Mouse (Mus musculus) intestine, embryonic 16.5 days (tissue): ENCODE measurements around the gene Itgb3bp. TPM values are rescaled to one million over a fixed set of nuclear protein-coding genes. Genes with fewer than 3 reads are reported as not detected.

Experiments used
- ATAC-seq: fragments of 200-750 bp; cut with Nextera tagmentation; 2 replicates; pipeline ENCODE4 v1.8.0; 2017; ENCODE audit warnings: moderate TSS enrichment, moderate library complexity
- H3K27ac ChIP-seq: fragments of 300-500 bp; sonication (generic); 2 replicates; pipeline ENCODE4 v1.5.1; 2014; ENCODE audit warnings: mild to moderate bottlenecking, low read length
- H3K27me3 ChIP-seq: fragments of 300-500 bp; sonication (generic); replicated peaks from 2 replicates; pipeline ENCODE4 v1.6.1; 2014; ENCODE audit warnings: low read length, control low read depth, mixed read lengths; ENCODE audit not compliant: control insufficient read depth, insufficient read depth
- H3K36me3 ChIP-seq: fragments of 300-500 bp; sonication (generic); 2 replicates; pipeline ENCODE4 v1.6.1; 2014; ENCODE audit warnings: low read length, control low read depth; ENCODE audit not compliant: control insufficient read depth, insufficient read depth
- H3K4me1 ChIP-seq: fragments of 300-500 bp; sonication (generic); 2 replicates; pipeline ENCODE4 v1.6.1; 2014; ENCODE audit warnings: low read length, control low read depth, mixed read lengths; ENCODE audit not compliant: control insufficient read depth, insufficient read depth
- H3K4me2 ChIP-seq: fragments of 300-500 bp; sonication (generic); 2 replicates; pipeline ENCODE4 v1.6.1; 2014; ENCODE audit warnings: low read depth, low read length, control low read depth
- H3K4me3 ChIP-seq: fragments of 300-500 bp; sonication (generic); 2 replicates; pipeline ENCODE4 v1.5.1; 2014; ENCODE audit warnings: mild to moderate bottlenecking, low read length
- H3K9ac ChIP-seq: fragments of 300-500 bp; sonication (generic); 2 replicates; pipeline ENCODE4 v1.6.1; 2014; ENCODE audit warnings: low read depth, low read length
- H3K9me3 ChIP-seq: fragments of 300-500 bp; sonication (generic); 2 replicates; pipeline ENCODE4 v1.6.1; 2016; ENCODE audit warnings: low read length, control low read depth; ENCODE audit not compliant: control insufficient read depth
- WGBS: fragments of 180-500 bp; shearing (Covaris S2); extraction: QIAGEN DNeasy Blood & Tissue Kit; methylation state at CpG from one replicate; pipeline ENCODE4 v1.1.7; 2014; 5-methylcytosine and 5-hydroxymethylcytosine counted together
- polyA plus RNA-seq: library from polyadenylated mRNA; unstranded; fragments of >200 nt; fragmentation: Nextera tagmentation; extraction: Ambion mirVana; gene quantifications from 2 replicates; pipeline ENCODE4 v1.2.1, GENCODE M21; 2015

Itgb3bp gene
- polyA plus RNA-seq, 1 experiment from 2014 or later: 30.5 TPM

DNA sequence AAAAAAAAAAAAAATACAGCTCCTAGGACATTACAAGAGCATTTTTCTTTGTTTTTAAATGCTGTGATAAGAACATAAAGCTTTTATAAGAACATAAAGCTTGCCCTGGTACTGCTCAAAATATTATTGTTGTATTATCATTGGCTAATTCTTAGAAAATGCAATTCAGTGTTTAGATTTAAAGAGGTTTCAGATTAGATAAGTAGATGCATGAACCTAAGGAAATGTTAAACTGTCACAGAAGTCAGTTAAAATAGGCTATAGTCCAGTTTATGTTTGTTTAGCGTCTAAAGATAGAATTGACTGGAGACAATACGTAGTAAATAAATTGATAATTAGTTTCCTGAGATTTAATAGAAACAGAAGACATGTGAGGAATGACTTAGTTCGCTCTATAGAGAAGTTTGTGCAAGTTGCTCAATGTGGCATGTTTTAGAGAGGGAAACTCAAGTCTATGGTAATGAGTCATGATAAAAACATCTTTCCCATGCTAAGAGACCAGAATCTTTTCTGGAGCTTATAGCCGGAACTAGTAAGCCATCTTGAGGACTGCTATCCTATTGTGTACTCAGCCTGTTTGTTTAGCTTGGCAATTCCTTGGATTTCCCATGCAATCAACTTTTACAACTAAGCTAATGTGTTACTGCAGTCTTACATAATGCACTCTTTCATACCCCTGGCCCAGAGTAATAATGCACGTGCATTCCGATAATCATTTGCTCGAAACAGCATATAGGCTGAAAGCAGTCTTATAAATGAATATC, 112.7 kb downstream of the Itgb3bp start:
- H3K4me2 ChIP-seq: no peak overlapping the region
- H3K9ac ChIP-seq: no peak overlapping the region
- H3K27ac ChIP-seq: no peak overlapping the region
- peak; percentile 98 for ATAC-seq
- 61% methylated on average over 7 of the region's 7 CpGs for WGBS
- no peaks in the 10 kb centered on the region for H3K4me1 ChIP-seq
- H3K4me3 ChIP-seq: no peak overlapping the region
- no peaks in the 10 kb centered on the region for H3K27me3 ChIP-seq
- H3K9me3 ChIP-seq: no peaks in the 10 kb centered on the region
- no peaks in the 10 kb centered on the region for H3K36me3 ChIP-seq

GRCm38 (mm10) chr4:99792365-99792764, 137.2 kb downstream of the Itgb3bp start:
- ATAC-seq: no peak
- WGBS: 86% methylated on average over 6 of the region's 6 CpGs
- no peak overlapping the region for H3K9ac ChIP-seq
- H3K27me3 ChIP-seq: no peaks in the 10 kb centered on the region
- H3K4me1 ChIP-seq: no peaks in the 10 kb centered on the region
- H3K36me3 ChIP-seq: no peaks in the 10 kb centered on the region
- no peaks in the 10 kb centered on the region for H3K9me3 ChIP-seq
- H3K27ac ChIP-seq: no peak overlapping the region
- H3K4me2 ChIP-seq: no peak overlapping the region
- H3K4me3 ChIP-seq: no peak overlapping the region

GRCm38 (mm10) chr4:99773041-99773440, 156.6 kb downstream of the Itgb3bp start:
- H3K36me3 ChIP-seq: no peaks in the 10 kb centered on the region
- no peak overlapping the region for H3K4me2 ChIP-seq
- H3K4me3 ChIP-seq: no peak overlapping the region
- no peak overlapping the region for H3K27ac ChIP-seq
- WGBS: 36% methylated on average over 1 of the region's 1 CpGs
- no peak for ATAC-seq
- H3K4me1 ChIP-seq: no peaks in the 10 kb centered on the region
- H3K9ac ChIP-seq: no peak overlapping the region
- no peaks in the 10 kb centered on the region for H3K27me3 ChIP-seq
- H3K9me3 ChIP-seq: no peaks in the 10 kb centered on the region

- Histone ChIP-seq H3K36me3 (no peaks in the 10 kb centered on the region), H3K27ac (no peak overlapping the region), H3K4me1 (no peaks in the 10 kb centered on the region), H3K4me2 (no peak overlapping the region), H3K9ac (no peak overlapping the region), H3K4me3 (no peak overlapping the region), H3K27me3 (no peaks in the 10 kb centered on the region), H3K9me3 (no peaks in the 10 kb centered on the region)
- ATAC-seq: no peak
- WGBS: 91% methylated on average over 5 of the region's 5 CpGs
Observed at GRCm38 (mm10) chr4:99770555-99770954, 159.1 kb downstream of the Itgb3bp start.

GRCm38 (mm10) chr4:99766753-99767152, 162.9 kb downstream of the Itgb3bp start:
- Histone ChIP-seq H3K4me3 (no peak overlapping the region), H3K27ac (no peak overlapping the region), H3K9ac (no peak overlapping the region), H3K4me2 (no peak overlapping the region), H3K4me1 (no peaks in the 10 kb centered on the region), H3K27me3 (no peaks in the 10 kb centered on the region), H3K36me3 (no peaks in the 10 kb centered on the region), H3K9me3 (no peaks in the 10 kb centered on the region)
- ATAC-seq: no peak
- 66% methylated on average over 1 of the region's 1 CpGs for WGBS

DNA sequence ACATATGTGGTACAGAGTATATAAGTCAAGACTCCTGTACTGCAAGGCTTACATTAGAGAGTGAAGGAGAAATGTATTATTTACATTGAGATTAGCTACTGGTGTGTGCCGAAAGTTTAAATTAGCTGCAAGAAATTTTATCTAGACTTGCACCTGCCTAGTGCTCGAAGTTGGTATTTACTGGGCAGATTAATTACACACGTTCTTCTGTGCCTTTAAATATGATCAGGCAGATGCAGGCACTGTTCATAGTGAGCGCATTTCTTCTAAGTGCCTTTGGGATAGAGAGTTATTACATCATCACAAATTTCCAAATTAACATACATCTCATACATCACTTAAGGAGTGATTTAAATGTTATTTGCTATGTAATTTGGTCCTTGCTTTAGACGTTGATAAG, 163.3 kb downstream of the Itgb3bp start:
- no peak overlapping the region for H3K4me3 ChIP-seq
- no peak overlapping the region for H3K9ac ChIP-seq
- no peaks in the 10 kb centered on the region for H3K4me1 ChIP-seq
- H3K27me3 ChIP-seq: no peaks in the 10 kb centered on the region
- no peaks in the 10 kb centered on the region for H3K36me3 ChIP-seq
- H3K4me2 ChIP-seq: no peak overlapping the region
- ATAC-seq: no peak; the same call in 1 of the 2 replicates
- WGBS: 61% methylated on average over 5 of the region's 5 CpGs
- H3K9me3 ChIP-seq: no peaks in the 10 kb centered on the region
- H3K27ac ChIP-seq: no peak overlapping the region

DNA sequence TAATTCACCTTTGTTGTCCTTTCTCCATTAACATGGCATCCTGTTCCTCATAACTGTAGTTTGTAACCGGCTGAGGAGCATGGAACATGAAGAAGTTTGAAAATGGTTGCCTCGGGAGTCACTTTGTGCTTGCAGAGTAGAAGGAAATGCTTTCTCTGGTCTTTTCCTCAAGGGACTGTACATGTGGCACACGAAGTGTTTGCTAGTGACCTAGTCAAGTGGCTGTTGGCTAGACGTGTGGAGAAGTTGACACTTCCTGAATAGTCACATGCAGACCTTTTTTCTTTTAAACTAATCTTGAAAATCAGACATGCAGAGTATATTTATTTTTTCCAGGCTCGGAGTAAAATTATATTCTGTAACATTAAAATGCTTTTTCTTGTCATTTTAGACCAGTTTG, 177.2 kb downstream of the Itgb3bp start:
- no peaks in the 10 kb centered on the region for H3K36me3 ChIP-seq
- no peaks in the 10 kb centered on the region for H3K27me3 ChIP-seq
- H3K27ac ChIP-seq: no peak overlapping the region
- no peak overlapping the region for H3K4me3 ChIP-seq
- H3K9ac ChIP-seq: no peak overlapping the region
- H3K4me2 ChIP-seq: no peak overlapping the region
- no peaks in the 10 kb centered on the region for H3K4me1 ChIP-seq
- no peak for ATAC-seq
- H3K9me3 ChIP-seq: no peaks in the 10 kb centered on the region
- WGBS: 80% methylated on average over 5 of the region's 5 CpGs

GRCm38 (mm10) chr4:99739836-99740235, 189.8 kb downstream of the Itgb3bp start:
- 66% methylated on average over 7 of the region's 7 CpGs for WGBS

DNA sequence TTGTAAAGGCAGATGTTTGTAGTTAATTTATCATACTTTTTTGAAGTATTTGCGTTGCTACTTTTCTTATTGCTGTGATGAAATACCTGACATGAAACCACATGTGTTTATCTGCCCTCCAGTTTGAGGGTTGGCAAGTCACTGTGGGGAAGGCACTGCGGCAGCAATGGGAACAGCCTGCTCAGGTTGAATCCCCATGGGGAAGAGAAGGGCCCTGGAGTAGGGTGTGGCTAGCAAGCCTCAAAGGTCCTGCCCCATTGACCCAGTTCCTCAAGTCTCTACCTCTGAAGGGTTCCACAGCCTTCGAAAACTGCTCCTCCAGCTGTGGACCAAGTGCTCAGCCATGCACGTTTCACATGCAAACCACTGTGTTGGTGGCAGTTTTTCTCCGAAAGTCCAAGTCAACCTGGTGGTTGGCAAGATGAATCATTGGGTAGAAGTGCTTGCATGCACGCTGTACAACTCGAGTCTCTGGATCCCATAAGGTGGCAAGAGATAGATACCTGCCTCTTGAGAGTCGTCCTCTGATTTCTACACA, 203.6 kb downstream of the Itgb3bp start:
- Histone ChIP-seq H3K4me1 (no peaks in the 10 kb centered on the region), H3K36me3 (peaks cover 16% of the 10 kb centered on the region), H3K27ac (no peak overlapping the region), H3K9ac (no peak overlapping the region), H3K4me3 (no peak overlapping the region), H3K4me2 (no peak overlapping the region), H3K27me3 (no peaks in the 10 kb centered on the region), H3K9me3 (peaks cover 6% of the 10 kb centered on the region; the same call in 1 of the 2 replicates)
- ATAC-seq: no peak
- WGBS: 90% methylated on average over 8 of the region's 8 CpGs

More at GRCm38 (mm10) chr4:99739836-99740235, 189.8 kb downstream of the Itgb3bp start:
- no peaks in the 10 kb centered on the region for H3K36me3 ChIP-seq
- no peak overlapping the region for H3K4me2 ChIP-seq
- ATAC-seq: no peak
- H3K27me3 ChIP-seq: no peaks in the 10 kb centered on the region
- no peak overlapping the region for H3K4me3 ChIP-seq
- H3K9me3 ChIP-seq: no peaks in the 10 kb centered on the region
- H3K4me1 ChIP-seq: no peaks in the 10 kb centered on the region
- H3K9ac ChIP-seq: no peak overlapping the region
- no peak overlapping the region for H3K27ac ChIP-seq
